Mouse (Mus musculus): ENCODE measurements around the gene Fat2. TPM values are rescaled to one million over a fixed set of nuclear protein-coding genes. Genes with fewer than 3 reads are reported as not detected.

Gene Fat2
- total RNA-seq, 2 experiments from 2014 or later: 0.03 TPM

DNA sequence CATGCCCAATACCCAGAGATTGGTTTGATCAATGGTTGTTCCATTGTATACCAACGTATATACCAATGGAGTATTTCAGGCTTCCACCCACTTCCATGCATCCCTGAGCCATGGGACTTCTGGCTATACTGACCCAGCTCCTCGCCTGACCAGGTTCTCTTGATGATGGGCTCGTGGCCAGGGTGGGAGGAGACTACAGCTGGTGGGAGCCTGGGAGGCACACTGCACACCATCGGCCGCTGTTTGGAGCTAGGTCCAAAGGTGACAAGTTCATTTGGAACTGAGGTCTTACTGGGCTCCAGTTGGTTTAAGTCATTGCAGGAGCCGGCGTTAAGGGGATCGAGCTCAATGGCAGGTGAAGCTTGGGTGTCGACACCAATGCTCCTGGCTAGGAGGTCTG is 83.0 kb downstream of the Fat2 start:
- DNase-seq: no peak
- intact Hi-C loops (cut with DNase I): loop anchor here (5.0 kb wide), 1 partner anchor 51 kb away; the partner anchor contains the start of gene Slc36a1

DNA sequence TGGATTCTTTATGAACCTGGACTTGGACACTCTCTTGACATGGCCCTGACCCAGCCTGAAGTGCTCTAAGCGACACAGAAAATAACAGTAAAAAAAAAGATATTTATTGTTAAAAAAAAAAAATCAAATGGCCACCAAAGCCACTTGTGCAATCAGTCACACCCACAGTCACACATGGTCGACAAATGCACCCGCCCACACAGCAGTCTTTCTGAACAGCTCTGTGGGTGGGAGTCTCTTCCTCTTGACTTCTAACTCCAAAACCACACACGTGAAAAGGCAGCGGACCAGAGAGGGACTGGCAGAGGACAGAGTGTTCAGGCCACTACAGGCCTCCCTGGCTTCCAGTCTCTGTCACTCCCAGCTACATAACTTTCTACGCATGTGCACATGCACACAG is 85.8 kb downstream of the Fat2 start:
- intact Hi-C loops (cut with DNase I): loop anchor here (5.0 kb wide), 1 partner anchor 48 kb away; the partner anchor contains the start of gene Slc36a1
- no peak for DNase-seq

DNA sequence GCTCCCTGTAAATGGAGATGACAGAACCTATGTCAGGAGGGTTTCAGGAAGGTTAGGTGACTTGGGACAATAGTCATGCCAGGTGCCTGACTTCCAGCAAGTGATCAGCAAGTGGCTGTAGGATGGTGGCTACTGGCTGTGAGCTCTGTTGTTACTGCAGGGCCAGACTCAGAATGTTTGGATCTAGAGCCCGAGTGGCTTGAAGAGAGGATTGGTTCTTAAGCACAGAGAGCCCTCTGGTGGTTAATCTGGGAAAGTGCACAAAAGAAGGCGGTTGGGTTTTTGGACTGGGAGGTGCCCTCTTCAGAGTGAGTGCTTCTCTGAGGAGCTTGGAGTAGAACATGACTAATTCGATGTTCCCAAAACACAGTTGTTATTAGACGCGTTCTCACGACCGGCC is 95.8 kb downstream of the Fat2 start:
- intact Hi-C loops (cut with DNase I): no loop called here
- DNase-seq: peak; percentile 67 to 72

DNA sequence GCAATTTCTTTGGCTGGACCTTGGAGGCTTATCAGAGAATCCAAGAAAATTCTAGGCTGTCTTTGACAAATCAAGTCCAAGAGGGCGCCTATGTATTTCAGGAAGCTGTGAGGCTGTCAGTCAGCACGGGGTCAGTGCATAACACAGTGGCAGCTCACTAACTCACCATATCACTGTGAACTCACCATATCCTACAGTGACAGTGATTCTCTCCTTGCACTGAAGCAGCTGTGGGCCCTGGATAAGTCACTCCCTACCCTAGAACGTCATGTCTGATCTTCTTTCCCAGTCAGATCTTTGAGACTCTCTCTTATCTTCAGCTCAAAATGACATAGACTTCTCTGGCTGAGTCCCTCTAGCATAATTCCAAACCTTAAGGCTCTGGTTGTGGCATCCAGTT is 96.9 kb downstream of the Fat2 start:
- intact Hi-C loops (cut with DNase I): loop anchor here (5.0 kb wide), 1 partner anchor 37 kb away; the partner anchor contains the start of gene Slc36a1
- no peak for DNase-seq

DNA sequence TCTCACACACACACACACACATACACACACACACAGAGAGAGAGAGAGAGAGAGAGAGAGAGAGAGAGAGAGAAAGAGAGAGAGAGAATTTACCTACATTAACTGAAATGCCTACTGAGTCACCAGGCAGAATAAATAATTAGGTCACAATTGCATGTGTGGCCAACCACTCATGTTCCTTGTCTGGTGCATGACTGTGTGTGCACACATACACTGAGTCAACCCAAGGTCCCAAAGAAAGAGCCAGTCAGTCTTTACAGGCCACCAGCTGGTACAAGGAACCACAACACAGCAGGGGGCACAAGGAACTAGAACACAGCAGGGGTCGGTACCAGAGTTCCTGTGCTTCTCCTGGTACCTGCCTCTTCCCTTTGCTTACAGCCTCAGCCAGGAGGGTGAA is 99.5 kb downstream of the Fat2 start:
- DNase-seq: no peak
- intact Hi-C loops (cut with DNase I): loop anchor here (5.0 kb wide), 1 partner anchor 35 kb away; the partner anchor contains the start of gene Slc36a1

DNA sequence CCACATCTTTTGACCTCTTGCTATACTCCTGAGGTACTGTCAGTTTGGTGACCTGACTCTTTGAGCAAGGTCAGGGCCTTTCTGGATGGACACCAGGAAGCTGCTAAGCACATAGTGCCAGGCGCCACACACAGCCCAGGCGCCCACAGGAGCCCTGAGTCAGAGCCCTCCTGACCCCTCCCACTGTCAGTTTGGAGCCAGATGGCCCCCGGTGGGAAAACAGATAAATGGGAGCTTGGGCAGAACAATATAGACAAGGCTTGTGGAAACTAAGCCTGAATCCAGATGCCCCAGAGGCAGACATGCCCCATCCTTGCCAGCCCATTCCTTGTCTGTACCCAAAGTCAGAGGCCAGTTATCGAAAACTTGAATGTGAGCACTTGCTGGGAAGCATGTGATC is 101.6 kb downstream of the Fat2 start:
- intact Hi-C loops (cut with DNase I): loop anchor here (5.0 kb wide), 1 partner anchor 32 kb away; the partner anchor contains the start of gene Slc36a1
- DNase-seq: no peak

DNA sequence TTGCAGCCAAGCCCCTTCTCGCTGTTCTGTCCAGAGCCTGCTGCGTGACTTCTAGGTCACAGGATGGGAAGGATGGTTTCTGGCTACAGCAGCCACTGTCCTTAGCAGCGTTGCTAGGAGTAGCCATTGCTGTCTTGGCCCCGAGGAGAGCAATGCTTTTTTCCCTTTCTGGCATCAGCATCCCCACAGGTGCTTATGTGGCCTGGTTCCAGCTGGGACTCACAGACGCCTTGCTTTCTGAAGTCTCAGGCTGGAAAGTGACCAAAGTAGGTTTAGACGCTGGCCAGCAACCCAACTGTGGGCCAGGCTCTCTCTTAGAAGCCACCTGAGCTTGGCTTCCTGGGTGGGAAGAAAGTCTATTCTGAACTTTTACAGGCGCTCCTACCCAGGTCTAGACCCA is 102.1 kb downstream of the Fat2 start:
- DNase-seq: no peak
- intact Hi-C loops (cut with DNase I): no loop called here

DNA sequence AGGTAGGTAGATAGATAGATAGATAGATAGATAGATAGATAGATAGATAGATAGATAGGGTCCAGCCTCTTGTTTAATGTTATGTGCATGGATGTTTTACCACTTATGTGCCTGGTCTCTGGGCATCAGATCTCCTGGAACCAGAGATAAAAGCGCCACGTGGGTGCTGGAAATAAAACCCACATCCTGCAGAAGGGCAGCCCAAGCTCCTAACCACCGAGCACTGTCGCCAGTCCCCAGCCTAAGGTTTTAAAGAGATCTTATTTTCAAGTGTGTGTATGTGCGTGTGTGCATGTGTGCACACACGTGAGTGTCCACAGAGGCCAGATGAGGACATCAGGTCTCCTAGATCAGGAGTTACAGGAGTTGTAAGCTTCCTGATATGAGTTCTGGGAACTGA is 105.3 kb downstream of the Fat2 start:
- no peak for DNase-seq
- intact Hi-C loops (cut with DNase I): no loop called here

DNA sequence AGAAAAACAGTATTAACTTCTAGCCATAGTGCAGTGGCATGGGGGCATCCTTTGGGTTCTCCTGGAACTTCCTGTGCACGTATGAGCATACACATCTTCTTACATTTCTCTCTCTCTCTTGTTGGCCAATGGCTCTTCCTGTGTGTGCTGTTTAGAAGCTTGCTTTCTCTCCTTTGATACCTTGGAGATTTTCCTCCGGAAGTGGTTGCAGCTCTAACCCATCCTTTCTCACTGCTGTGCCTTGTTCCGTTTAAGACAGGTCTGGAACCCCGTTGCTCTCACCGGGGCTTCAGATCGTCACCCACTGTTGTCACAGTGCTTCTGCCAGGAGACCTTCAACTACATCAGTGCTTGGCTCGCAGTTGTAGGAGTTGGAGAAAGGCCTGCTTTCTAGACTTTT is 115.1 kb downstream of the Fat2 start:
- DNase-seq: no peak
- intact Hi-C loops (cut with DNase I): no loop called here

DNA sequence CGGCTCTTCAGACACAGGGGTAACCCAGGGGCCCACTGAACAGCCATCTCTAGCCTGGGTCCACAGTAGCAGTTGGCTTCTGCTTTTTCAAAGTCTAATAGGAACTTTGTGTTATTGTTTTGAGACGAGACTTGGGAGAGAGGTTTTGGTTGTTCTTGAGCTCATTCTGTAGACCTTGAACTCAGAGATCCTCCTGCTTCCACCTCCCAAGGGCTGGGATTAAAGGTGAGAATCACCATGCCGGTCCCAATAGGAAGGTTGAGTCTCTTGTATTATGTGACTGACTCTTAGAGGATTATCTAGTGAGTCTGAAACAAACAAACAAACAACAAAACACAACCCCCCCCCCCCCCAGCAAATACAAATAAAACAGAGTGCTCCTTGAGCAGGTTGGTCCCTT is 117.9 kb downstream of the Fat2 start:
- intact Hi-C loops (cut with DNase I): no loop called here
- no peak for DNase-seq

DNA sequence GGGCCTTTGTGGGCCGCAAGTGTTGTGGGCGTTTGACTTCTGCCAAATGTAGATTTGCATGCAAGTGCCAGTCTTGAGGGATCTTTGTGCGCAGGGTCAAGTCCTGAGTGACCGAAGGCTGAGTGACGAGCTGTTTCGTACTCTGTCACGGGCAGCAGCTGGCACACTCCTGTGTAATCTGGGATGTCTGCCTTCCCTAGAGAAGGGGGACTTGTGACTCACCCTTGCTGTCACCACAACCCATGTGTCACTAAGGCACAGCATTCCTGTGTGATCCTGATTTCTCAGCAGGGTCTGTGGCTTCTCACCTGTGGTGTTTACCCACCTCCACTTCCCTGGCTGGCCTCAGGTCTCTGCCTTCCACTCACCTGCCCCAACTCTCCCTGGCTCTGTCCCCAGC is 118.5 kb downstream of the Fat2 start:
- intact Hi-C loops (cut with DNase I): no loop called here
- no peak for DNase-seq

DNA sequence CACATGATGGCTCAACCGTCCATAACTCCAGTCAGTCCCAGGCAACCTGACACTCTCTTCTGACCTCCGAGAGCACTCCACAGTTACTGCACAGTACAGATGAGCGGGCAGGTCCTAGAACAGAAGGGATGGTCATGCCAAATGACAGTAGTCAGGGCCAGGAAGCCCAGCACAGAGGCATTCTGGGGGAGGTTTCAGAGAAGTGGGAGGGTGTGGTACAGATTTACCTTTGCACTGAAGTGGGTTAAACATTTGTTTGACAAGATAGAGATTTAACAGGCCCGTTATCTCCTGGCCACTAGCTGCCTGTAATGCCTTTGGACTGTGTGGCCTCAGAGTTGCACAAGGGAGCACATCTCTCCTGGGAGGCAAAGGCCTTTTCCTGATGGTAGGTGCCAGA is 118.9 kb downstream of the Fat2 start:
- DNase-seq: no peak
- intact Hi-C loops (cut with DNase I): no loop called here

DNA sequence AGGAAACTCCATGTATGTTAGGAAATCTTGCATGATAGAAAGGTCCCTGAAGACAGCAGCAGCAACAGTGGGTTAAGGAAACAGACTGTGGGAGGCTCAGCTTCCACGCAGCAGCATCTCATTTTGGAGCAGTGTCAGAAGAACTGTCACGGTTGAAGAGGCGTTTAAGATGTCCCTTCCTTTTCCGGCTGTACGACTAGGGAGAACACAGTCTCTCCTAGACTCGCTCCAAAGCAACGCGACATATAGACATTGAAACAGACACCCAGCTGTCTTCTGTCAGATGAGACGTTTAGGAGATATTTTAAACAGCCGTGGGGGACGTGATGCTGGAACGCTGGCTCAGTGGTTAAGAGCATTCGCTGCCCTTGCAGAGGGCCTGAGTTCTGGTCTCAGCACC is 119.5 kb downstream of the Fat2 start:
- intact Hi-C loops (cut with DNase I): no loop called here
- DNase-seq: no peak

DNA sequence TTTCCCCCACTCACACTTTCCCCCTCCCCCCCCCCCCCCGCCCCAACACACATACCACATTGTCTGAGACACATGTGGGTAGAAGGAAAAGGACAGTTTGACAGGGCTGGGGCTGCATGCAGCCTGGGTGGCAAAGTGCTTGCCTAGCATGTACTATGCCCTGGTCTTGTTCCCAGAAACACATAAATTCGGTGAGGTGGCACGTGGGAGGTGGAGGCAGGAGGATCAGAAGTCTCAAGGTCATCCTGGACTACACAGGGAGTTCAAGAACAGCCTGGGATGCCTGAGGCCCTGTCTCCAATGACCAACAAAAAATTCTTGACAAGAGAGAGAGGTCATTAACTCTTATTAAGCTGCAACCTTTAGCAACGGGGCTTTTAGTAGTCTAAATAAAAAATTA is 120.3 kb downstream of the Fat2 start:
- intact Hi-C loops (cut with DNase I): no loop called here
- no peak for DNase-seq

DNA sequence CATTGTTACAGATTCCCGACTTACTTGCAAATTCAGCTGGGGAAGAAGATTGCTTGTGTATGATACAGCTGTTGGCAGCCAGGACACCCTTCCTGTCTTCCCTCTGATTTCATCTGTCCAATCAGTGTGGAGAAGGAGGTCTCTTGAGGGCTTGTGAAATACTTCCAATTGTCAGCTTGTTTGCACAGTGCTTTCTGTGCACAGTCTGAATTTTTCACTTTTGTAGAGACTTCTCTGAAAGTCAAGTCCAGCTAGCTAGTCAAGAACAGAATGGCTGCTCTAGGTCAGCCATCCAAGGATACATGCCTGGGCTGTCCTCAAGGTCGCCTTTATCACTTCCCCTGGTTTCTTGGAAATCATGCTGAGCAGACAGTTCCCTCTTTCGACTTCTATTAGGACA is 121.4 kb downstream of the Fat2 start:
- no peak for DNase-seq
- intact Hi-C loops (cut with DNase I): no loop called here

DNA sequence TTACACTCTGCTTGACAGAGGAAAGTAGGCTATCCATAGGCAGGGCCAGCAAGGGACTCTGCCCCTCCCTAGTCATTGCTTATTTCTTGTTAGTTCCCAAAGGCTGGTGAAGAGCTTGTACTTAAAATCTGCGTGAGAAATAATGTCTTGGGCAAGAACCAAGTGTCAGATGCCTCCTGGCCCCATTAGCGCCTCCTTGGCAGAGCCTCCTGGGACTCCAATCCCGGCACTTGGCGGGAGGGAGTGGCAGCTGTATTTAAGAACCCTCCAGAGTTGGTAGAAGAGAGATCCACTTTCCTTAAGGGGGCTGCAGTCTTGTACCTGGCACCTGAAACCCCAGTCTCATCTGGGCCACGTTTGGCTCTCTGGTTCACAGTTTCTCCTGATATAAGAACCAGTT is 122.2 kb downstream of the Fat2 start:
- DNase-seq: no peak
- intact Hi-C loops (cut with DNase I): no loop called here

DNA sequence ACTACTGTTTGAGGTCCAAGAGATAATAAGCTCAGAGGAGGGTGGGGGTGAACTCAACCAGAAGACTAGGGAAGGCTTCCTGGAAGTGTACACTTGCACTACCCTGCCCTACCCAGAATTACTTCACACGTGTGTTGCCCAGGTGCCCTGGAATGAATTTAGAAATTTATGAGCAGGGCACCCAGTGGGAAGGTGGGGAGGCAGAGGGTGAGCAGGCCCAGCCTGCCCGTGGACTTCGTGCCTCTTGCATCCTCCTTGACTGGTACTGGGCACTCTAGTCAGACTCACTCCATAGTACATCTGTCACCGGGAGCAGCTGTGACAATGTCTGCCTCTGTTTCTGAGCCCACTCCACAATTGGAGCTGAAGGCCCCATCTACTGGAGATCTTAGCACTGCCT is 122.8 kb downstream of the Fat2 start:
- no peak for DNase-seq
- intact Hi-C loops (cut with DNase I): no loop called here

DNA sequence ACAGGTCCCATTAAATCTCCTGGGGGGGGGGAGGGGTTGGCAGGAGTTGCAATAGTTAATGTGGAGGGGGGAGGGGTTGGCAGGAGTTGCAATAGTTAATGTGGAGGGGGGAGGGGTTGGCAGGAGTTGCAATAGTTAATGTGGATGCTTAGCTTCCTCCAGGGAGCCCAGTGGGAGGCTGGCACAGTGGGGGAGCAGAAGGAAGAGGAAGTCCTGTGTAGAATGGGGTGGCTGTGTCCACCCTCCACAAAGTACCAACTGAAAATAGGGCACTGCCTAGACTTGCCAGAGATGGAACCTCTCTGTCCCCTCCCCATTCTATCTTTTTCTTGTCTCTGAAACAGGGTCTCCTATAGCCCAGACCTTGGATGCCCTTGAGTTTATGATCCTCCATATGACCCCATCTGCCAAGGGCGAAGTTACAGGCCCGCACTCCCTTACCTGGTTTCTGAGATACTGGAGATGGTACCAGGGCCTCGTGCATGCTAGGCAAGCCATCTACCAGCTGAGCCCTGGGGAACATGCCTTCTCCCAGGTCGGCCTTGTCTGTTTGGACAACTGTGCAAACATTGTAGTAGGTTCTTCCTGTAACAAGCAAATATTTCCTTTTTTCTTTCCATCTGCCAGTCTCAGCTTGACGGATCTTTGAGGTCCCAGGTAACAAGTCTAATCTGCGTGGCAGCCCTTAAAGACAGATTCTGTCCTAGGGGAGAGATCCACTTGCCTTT is 126.6 kb downstream of the Fat2 start:
- DNase-seq: no peak
- intact Hi-C loops (cut with DNase I): no loop called here

DNA sequence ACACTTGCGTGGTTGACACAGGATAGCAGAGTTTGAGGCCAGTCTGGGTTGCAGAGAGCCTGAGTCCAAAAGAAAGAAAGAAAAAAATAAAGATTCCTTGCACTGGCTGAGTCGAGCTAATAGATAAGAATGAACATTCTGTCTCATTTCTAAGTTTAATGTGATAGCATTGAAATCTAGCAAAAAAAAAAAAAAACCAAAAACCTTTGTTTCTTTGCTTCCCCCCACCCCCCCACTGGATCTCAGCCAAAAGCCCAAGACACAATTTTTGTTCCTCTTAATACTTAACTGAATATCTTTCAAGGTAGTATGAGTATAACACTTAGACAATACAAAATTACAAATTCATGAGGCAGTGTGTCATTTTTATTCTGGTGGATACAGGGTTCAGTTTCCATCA is 127.3 kb downstream of the Fat2 start:
- intact Hi-C loops (cut with DNase I): no loop called here
- no peak for DNase-seq

DNA sequence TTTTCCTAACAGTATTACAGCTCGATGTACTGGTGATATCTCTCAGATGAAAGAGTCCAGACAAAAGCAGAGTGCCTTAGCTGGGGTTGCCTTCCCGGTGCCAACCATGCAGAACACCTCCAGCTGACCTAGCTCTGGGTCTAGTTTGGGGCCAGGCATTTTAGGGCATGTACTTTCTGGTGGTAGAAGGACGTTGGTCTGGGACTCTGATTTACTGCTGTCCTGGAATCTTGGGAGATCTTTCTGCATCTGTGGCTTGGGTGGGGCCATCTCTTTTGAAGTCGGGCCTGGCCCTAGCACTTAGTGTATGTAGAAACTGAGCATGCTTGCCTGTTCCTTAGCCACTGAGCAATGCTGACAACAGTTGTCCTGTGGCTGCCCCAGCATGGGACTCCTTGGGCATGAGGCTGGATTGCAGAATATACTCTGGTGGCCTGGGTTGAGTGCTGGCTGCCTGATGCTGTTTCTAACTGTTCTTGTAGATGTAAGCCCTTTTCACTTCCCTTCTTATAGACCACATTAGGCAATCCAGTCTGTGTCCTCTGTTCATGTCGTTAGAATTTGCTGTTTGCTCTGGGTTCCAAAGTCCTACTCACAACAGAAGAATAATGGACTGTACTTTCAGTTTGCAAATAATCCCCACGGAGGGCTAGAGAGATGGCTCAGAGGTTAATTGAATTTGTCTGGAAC is 128.2 kb downstream of the Fat2 start:
- DNase-seq: no peak
- intact Hi-C loops (cut with DNase I): no loop called here

DNA sequence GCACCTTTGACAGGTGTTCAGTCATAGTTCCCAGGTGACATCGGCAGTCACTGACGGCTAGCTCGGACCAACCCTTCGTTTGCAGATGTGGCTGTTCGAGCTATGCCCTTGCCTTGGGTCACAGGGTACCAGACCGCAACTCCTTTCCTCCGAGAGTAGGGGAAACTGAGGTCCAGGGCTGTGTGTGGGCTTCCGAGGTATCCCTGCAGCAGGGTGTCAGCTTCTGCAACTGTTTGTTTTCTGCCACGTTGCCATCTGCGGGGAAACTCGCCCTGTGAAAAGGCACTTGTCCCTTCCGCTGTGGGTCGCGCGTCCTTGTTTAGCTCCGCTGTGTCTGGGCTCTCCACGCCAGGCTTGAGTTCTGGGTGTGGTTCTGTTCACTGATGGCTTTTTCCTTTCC is 131.8 kb downstream of the Fat2 start:
- DNase-seq: peak in 1 of 2 experiments; percentile 45
- intact Hi-C loops (cut with DNase I): loop anchor here (1.0 to 5.0 kb wide), 4 partner anchors 33 to 242 kb away; no protein-coding TSS in a partner anchor

DNA sequence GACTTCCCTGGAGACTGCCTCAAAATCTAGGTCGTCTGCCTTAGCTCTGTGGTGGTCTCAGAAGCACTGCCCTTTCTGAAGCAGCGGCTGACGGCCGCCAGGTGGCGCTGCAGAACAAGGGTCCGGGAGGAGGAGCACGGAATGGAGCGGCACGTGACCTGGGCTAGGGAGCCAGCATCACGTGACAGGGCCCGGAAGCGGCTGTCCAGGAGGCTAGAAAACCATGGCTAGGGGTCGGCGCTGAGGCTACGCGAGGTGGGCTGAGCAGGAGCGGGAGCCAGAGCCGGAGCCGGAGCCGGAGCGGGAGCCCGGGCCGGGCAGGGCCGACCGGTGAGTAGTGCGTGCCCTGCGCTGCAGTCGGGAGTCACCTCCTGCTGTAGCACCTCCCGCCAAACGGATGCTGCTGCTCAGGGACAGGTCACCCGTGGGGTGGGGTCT is 132.2 kb downstream of the Fat2 start, which contains the start of gene Slc36a1:
Slc36a1 (plus strand) TSS at position 192 of the 438 bp plus-strand sequence.
- peak; percentile 96 to 99 for DNase-seq
- intact Hi-C loops (cut with DNase I): loop anchor here (1.0 to 5.0 kb wide), 4 partner anchors 33 to 242 kb away; no protein-coding TSS in a partner anchor

Measured in heart, postnatal 36 days (tissue).